Mouse (Mus musculus) heart, postnatal 0 days (tissue): Measurements from ENCODE around the gene Ttbk1. TPM values are rescaled to one million over a fixed set of nuclear protein-coding genes. Genes with fewer than 3 reads are reported as not detected.
"Not testable (repeated sequence)": the region's sequence is repeated elsewhere in the genome, so short reads cannot be mapped to it uniquely, and the experiment has no call there.

Source experiments
- ATAC-seq: fragments of 200-750 bp; cut with Nextera tagmentation; 2 replicates; pipeline ENCODE4 v1.8.0; 2017; ENCODE audit warnings: low read depth, moderate number of reproducible peaks, moderate library complexity; ENCODE audit not compliant: insufficient read depth
- DNase-seq: peaks from one replicate; pipeline ENCODE4 v3.0.0-alpha.2; 2016; ENCODE audit warnings: low spot score
- H3K27ac ChIP-seq: fragments of 300-500 bp; sonication (generic); 2 replicates; pipeline ENCODE4 v1.5.1; 2014; ENCODE audit warnings: low read depth, mild to moderate bottlenecking
- H3K27me3 ChIP-seq: fragments of 300-500 bp; sonication (generic); 2 replicates; pipeline ENCODE4 v1.6.1; 2014; ENCODE audit warnings: low read length, mixed read lengths; ENCODE audit not compliant: control insufficient read depth, insufficient read depth
- H3K36me3 ChIP-seq: fragments of 300-500 bp; sonication (generic); replicated peaks from 2 replicates; pipeline ENCODE4 v1.6.1; 2014; ENCODE audit warnings: low read length, mixed read lengths; ENCODE audit not compliant: control insufficient read depth, insufficient read depth
- H3K4me1 ChIP-seq: fragments of 300-500 bp; sonication (generic); 2 replicates; pipeline ENCODE4 v1.6.1; 2014; ENCODE audit warnings: antibody characterized with exemption; ENCODE audit not compliant: control insufficient read depth, insufficient read depth
- H3K4me2 ChIP-seq: fragments of 300-500 bp; sonication (generic); 2 replicates; pipeline ENCODE4 v1.6.1; 2014; ENCODE audit warnings: low read depth, mild to moderate bottlenecking, low read length, moderate library complexity
- H3K4me3 ChIP-seq: fragments of 300-500 bp; sonication (generic); 2 replicates; pipeline ENCODE4 v1.5.1; 2014; ENCODE audit warnings: low read depth, low read length
- H3K9ac ChIP-seq: fragments of 300-500 bp; sonication (generic); replicated peaks from 2 replicates; pipeline ENCODE4 v1.6.1; 2014; ENCODE audit warnings: low read depth, low read length, mixed read lengths
- H3K9me3 ChIP-seq: fragments of 300-500 bp; sonication (generic); replicated peaks from 2 replicates; pipeline ENCODE4 v1.6.1; 2016; ENCODE audit warnings: low read length; ENCODE audit not compliant: control insufficient read depth
- CTCF ChIP-seq: IDR thresholded peaks from 2 replicates; pipeline ENCODE4 v1.5.1; 2016; ENCODE audit warnings: antibody characterized with exemption, control low read depth, low read depth
- EP300 ChIP-seq: IDR thresholded peaks from 2 replicates; pipeline ENCODE4 v1.6.1; 2016; ENCODE audit warnings: antibody characterized with exemption, low read depth
- WGBS: fragments of 180-500 bp; shearing (Covaris S2); extraction: QIAGEN DNeasy Blood & Tissue Kit; methylation state at CpG from one replicate; pipeline ENCODE4 v1.1.7; 2014; 5-methylcytosine and 5-hydroxymethylcytosine counted together
- polyA plus RNA-seq: library from polyadenylated mRNA; unstranded; fragments of >200 nt; fragmentation: Nextera tagmentation; extraction: Ambion mirVana; gene quantifications from 2 replicates; pipeline ENCODE4 v1.2.1, GENCODE M21; 2015
- total RNA-seq: library from RNA; depleted of rRNA; stranded (reverse); fragments of >200 nt; gene quantifications from 2 replicates; pipeline ENCODE4 v1.2.3, GENCODE M21; 2014; ENCODE audit warnings: low replicate concordance

Ttbk1 gene
- total and polyA plus RNA-seq, 2 experiments from 2014 or later, result 0.04 to 0.80 TPM

- no peak for ATAC-seq
- 71% methylated on average over 14 of the region's 14 CpGs for WGBS
- TF ChIP-seq CTCF, result no peak
- TF ChIP-seq EP300, result no peak
Measured at GRCm38 (mm10) chr17:46503847-46504638, 16.6 kb upstream of the Ttbk1 start.

GRCm38 (mm10) chr17:46502775-46503174 is 15.3 kb upstream of the Ttbk1 start:
- no peak for TF ChIP-seq EP300
- no peak for TF ChIP-seq CTCF
- Histone ChIP-seq H3K4me3 (no peak overlapping the region), H3K9me3 (no peaks in the 10 kb centered on the region), H3K4me2 (no peak overlapping the region), H3K9ac (no peak overlapping the region), H3K4me1 (no peaks in the 10 kb centered on the region), H3K27ac (no peak overlapping the region), H3K27me3 (no peaks in the 10 kb centered on the region), H3K36me3 (no peaks in the 10 kb centered on the region)
- WGBS, result 77% methylated on average over 2 of the region's 2 CpGs
- DNase-seq, result no peak
- no peak for ATAC-seq

More at GRCm38 (mm10) chr17:46503847-46504638, 16.6 kb upstream of the Ttbk1 start:
- no peaks in the 10 kb centered on the region for H3K36me3 ChIP-seq
- no peak overlapping the region for H3K4me2 ChIP-seq
- H3K9ac ChIP-seq, result no peak overlapping the region
- DNase-seq, result no peak
- H3K9me3 ChIP-seq, result no peaks in the 10 kb centered on the region
- no peak overlapping the region for H3K27ac ChIP-seq
- H3K4me1 ChIP-seq, result no peaks in the 10 kb centered on the region
- H3K4me3 ChIP-seq, result no peak overlapping the region
- no peaks in the 10 kb centered on the region for H3K27me3 ChIP-seq

GRCm38 (mm10) chr17:46497956-46498355 is 10.5 kb upstream of the Ttbk1 start:
- Histone ChIP-seq H3K9me3 (no peaks in the 10 kb centered on the region), H3K9ac (no peak overlapping the region), H3K4me2 (no peak overlapping the region), H3K36me3 (no peaks in the 10 kb centered on the region), H3K27me3 (no peaks in the 10 kb centered on the region), H3K4me1 (peaks cover 5% of the 10 kb centered on the region; the same call in 1 of the 2 replicates), H3K4me3 (no peak overlapping the region), H3K27ac (no peak overlapping the region)
- WGBS, result 75% methylated on average over 8 of the region's 8 CpGs
- ATAC-seq (no peak), DNase-seq (no peak)
- TF ChIP-seq CTCF, result no peak
- TF ChIP-seq EP300, result no peak

GRCm38 (mm10) chr17:46496623-46497434 is 9.4 kb upstream of the Ttbk1 start, which contains the start of gene Dnph1:
Dnph1 (plus strand) TSS chr17:46496711.
- Histone ChIP-seq H3K4me2 (peak within 1 kb of the TSS; percentile 61), H3K36me3 (no peaks in the 10 kb centered on the region), H3K27me3 (no peaks in the 10 kb centered on the region), H3K4me3 (peak within 1 kb of the TSS; percentile 45), H3K4me1 (peaks cover 5% of the 10 kb centered on the region; the same call in 1 of the 2 replicates), H3K9ac (0 out of 2 replicates have a peak within 1 kb of the TSS, but pooled peaks have one; percentile 23), H3K9me3 (no peaks in the 10 kb centered on the region), H3K27ac (no peak within 1 kb of the TSS)
- DNase-seq (peak; percentile 88), ATAC-seq (peak; percentile 89)
- WGBS, result 1% methylated on average over 44 of the region's 44 CpGs
- TF ChIP-seq EP300 (no peak), CTCF (no peak)

- H3K27me3 ChIP-seq, H3K4me2 ChIP-seq, H3K4me3 ChIP-seq, H3K27ac ChIP-seq, ATAC-seq, H3K4me1 ChIP-seq, H3K9me3 ChIP-seq, H3K36me3 ChIP-seq, H3K9ac ChIP-seq, DNase-seq: not testable (repeated sequence)
Measured at GRCm38 (mm10) chr17:46496081-46496480, 8.6 kb upstream of the Ttbk1 start.
